Mouse (Mus musculus): Measurements from ENCODE around the gene Tmem81.
"Not testable (repeated sequence)": the region's sequence is repeated elsewhere in the genome, so short reads cannot be mapped to it uniquely, and the experiment has no call there.

Tmem81 gene

DNA sequence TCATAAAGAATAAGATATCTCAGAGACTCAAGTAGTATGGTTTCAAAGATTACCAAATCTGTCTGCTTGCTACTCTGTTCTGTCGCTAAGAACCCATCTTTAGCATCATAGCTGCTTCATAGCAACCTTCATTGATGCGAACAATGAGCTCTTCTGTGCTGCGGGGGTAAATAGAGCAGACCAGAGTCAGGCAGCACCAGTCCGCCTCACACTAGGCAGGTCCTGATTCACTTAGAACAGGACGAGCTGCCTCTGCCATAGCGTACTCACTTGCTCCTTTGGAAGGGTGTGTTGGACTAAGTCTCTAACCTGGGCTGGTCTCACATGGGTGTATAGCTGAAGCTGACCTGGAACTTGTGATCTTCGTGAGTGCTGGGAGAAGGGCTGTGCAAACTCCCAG is at the start of gene Tmem81:
TSS of gene Tmem81 (plus strand) at position 173 of the 400 bp plus-strand sequence.
- no peak for DNase-seq (ENCODE audit: low spot score in 2 of 2)

DNA sequence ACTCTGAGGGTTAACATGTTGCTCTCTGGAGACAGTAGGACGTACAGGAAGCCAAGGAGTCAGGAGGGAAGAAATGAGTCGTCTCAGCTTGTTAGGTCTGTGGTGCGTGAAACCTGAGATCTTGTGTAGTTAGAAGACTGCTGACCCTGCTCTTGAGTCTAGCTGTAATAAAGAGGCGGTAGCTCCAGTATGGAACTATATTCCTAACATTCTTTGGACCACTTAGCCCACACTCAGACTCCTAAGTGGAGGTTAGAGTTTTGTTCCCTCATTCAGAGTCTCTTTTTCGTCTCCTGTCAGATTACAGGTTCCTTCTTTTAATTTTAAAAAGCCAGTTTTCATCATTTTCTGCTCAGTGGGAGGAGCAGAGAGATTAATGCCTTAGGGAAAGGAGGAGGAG is 41.4 kb upstream of the Tmem81 start:
- DNase-seq (ENCODE audit: low spot score in 2 of 2), result no peak

DNA sequence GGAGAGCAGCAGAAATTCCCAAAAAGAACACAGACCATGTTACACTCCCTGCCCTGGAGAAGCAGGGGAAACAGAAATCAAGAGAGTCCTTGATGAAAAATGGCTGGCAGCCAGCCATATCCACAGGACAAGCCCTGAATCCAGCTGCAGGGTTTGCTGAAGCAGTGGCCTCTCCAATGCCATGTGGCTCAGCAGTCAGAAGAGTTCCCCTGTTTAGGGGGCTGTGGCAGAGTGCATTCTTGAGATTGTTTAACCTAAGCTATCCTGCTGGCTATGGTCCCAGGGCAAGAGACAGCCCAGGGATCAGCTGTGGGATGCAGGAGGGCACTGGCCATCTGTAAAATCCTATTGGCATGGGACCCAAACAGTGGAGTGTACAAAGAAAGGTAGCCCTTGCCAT is 37.1 kb upstream of the Tmem81 start:
- DNase-seq (ENCODE audit: low spot score in 2 of 2), result no peak

DNA sequence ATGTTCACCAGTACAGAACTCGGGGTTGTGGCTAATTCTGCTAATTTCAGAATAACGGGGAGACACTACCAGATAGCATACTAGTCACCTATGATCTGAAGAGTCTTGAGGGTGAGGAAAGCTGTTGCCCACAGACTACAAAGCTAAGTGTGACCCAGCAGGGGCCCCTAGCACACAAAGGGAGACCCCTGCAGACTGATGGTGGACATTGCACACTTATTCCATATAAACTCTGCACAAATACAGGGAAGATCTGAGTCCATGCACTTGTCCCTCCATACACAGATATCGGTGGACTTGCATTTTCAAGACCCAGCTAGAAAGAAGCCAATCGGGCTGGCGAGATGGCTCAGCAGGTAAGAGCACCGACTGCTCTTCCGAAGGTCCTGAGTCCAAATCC is 36.5 kb upstream of the Tmem81 start:
- no peak for DNase-seq (ENCODE audit: low spot score in 2 of 2)

DNA sequence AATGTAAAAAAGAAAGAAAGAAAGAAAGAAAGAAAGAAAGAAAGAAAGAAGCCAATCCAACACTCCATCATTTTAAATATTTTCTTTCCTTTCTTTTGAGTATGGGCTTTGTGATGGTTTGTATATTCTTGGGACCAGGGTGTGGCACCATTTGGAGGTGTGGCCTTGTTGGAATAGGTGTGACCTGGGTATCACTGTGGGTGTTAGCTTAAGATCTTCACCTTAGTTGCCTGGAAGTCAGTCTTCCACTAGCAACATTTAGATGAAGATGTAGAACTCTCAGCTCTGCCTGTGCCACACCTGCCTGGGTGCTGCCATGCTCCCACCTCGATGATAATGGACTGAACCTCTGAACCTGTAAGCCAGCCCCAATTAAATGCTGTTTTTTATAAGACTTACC is 36.0 kb upstream of the Tmem81 start:
- DNase-seq (ENCODE audit: low spot score in 2 of 2), result not testable (repeated sequence)

DNA sequence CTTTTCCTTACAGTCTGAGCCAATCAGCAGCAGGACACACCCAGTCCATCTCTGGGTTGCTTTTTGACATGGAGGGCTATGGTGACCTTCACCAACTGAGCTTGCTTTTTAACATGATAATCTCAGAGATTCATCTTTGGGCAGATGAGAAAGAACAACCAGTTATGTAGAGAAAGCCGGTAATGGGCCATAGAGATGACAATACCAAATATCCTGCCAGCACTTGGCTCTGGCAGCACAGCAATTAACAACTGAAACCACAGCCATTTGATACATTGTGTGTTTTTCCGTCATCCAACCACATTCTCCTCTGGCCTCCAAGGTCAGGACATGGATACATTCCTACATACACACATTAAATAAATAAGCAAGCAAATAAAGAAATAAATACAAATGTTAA is 35.0 kb upstream of the Tmem81 start:
- no peak for DNase-seq (ENCODE audit: low spot score in 2 of 2)

DNA sequence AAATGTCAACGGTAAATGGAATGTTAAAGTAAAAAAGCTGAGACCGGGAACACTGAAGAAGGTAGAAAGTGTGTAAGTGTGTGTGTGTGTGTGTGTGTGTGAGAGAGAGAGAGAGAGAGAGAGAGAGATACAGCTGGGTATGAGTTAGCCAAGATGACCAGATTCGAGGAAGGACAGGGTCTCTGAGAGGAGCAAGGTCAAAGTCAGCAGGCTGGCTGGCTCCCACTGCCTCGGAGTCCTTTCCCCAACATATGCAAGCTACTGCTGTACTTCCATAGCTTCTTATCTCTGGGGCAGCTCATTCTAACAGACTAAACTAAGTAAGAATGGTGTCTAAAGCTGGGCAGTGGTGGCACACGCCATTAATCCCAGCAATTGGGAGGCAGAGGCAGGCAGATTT is 34.5 kb upstream of the Tmem81 start:
- no peak for DNase-seq (ENCODE audit: low spot score in 2 of 2)

DNA sequence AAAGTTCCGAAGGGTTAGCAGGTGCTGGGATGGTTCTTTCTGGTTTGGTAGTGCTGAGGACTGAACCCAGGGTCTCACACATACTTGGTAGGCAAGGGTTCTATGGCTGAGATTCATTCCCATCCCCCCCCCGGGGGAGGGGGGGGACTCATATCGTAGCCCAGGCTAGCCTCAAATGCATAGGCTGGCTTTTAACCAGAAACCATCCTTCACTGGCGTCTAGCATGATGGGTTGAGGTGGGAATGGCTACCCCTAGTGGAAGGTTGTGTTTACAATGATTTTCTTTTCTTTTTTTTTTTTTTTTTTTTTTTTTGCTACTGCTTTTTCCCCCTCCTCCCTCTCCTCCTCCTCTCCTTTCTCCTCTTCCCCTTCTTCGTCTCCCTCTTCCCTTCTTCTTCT is 33.5 kb upstream of the Tmem81 start:
- no peak for DNase-seq (ENCODE audit: low spot score in 2 of 2)

DNA sequence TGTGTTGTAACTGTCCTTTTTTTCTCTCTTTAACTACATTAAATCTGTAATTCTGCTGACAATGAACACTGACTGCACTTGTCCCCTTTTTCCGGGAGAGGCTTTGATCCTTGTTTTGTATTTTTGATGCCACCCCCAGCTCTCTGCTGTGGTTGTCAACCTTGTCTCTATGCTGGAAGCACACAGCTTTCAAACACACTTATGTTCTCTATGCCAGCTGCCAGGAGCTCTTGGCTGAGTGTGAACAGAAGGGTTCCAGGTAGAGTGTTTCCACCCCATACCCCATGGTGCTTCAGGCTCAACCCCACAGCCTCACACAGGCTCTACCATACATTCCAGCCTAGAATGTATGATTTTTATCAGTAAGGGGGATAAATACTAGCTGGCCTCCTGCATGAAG is 31.5 kb upstream of the Tmem81 start:
- DNase-seq (ENCODE audit: low spot score in 2 of 2), result no peak

DNA sequence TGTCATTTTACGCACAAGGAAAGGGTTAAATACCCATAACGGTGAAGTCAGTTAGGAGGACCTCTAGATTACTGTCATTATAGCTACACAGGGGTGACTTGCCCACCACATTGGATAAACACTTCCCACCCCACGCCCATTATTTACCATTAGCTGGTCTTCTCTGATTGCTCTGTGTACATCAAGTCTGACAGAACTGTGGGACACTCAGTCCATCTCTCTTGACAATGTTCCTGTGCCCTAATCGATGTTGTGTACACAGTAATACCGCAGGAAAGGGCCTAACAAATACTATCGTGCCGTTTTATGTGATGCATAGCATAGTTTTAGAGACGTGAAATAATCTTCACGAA is 29.5 kb upstream of the Tmem81 start:
- no peak for DNase-seq (ENCODE audit: low spot score in 2 of 2)

DNA sequence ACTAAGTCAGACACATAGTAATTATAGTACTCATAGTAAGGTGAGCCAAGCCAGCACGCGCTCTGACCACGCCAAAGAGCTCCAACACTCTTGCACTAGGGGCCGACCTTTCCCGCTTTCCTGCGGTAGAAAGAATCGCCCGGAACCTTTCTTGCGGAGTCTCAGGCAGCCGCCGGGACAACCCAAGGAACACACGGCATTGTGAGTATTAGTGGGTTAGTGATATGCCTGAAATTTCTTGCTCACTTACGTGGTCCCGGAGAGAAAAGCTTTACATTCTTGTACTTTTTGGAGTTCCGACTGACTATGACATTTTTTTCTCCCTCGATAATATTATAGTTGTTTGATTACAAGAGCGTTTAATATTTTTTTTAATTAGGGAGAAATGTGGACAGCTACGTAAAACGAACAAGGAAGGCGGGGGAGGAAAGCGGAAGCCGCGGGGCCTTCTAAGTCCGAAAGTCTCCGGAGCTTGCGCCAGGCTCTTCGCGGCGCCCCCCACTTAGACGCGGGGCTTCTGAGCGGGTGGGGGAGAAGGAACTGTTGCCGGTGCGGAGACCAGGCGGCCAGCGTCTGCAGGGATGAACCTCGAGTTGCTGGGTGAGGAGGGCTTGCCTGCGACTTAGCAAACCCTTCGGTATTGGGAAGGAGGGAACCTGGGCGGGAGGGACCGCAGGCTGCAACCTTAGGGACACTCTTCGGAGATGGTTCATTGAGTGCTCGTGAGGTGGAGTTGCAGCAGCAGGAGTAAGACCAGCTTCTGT is 28.9 kb upstream of the Tmem81 start, which contains the start of gene Rbbp5:
TSS of gene Rbbp5 (plus strand) at position 438 of the 764 bp plus-strand sequence.
- peak; percentile 63 to 77 for DNase-seq (ENCODE audit: low spot score in 2 of 2)

DNA sequence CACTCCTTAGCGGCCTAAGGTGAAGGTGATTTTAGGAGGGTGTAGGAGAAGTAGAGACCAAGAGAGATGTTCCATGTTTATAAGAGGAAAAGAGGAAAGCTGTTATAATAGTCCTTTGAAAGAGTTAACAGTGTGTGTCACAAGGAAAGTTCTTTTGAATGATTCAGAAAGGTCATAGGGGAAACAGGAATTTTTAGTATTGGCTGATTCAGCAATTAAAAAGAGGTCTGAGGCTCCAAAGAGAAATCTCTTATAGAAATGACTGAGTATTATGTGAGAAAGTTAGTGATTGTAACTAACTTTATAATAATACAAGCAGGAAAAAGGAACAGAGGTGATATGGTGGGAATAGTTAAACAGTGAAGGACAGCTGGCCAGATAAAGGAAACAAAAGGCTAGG is 26.6 kb upstream of the Tmem81 start:
- DNase-seq (ENCODE audit: low spot score in 2 of 2), result no peak

DNA sequence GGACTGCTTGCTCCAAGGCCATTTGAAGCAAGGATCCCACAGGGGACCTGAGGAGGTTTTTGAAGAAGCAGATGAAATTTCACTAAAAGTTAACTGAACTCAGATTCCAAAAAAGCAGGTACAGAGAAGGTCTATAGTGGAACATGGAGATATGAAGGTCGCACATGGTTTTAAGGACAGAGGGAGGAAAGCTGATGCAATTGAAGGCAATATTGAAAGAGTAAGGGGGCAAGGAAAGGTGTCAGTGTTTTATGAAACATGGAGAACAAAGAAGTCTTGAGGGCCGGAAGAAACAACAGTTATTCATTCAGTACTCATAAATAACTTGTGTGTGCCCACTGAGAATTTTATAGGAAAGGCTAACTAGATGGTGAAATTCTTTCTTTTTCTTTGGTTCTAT is 24.4 kb upstream of the Tmem81 start:
- no peak for DNase-seq (ENCODE audit: low spot score in 2 of 2)

DNA sequence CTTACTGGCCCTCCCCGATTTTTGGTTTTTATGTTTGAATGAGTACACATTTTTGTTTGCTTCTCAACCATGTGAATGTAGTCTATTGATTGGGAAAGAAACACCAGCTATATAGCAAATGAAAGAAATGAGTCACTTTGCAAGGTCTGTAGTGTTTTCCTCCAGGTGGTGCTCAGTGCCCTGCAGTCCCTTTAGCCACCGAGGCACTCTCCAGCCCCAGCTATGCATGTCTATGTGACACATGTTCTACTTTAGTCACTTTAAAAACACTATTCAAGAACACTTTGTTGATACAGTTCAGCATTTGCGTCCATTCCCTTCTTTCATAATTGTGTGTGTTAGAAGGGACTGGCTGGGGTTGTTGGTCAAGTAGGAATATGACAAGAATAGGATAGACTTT is 22.8 kb upstream of the Tmem81 start:
- no peak for DNase-seq (ENCODE audit: low spot score in 2 of 2)

DNA sequence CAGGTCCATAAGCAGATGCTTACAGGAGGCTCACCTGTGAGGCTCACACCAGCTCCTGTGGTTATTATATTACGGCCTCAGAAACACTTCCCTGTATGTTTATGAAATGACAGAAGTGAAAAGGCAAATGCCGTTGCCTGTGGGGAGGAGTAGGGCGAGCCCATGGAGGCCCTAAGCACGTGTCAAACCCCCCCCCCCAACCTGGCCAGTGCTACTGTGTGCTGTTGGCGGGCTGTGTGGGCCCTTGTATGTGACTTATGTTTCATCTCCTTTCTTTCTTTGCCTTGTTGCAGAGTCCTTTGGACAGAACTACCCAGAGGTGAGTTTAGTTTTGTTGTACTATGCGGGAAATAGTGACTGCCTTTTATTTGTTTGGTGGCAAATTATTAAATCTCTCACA is 22.3 kb upstream of the Tmem81 start:
- DNase-seq (ENCODE audit: low spot score in 2 of 2), result no peak

DNA sequence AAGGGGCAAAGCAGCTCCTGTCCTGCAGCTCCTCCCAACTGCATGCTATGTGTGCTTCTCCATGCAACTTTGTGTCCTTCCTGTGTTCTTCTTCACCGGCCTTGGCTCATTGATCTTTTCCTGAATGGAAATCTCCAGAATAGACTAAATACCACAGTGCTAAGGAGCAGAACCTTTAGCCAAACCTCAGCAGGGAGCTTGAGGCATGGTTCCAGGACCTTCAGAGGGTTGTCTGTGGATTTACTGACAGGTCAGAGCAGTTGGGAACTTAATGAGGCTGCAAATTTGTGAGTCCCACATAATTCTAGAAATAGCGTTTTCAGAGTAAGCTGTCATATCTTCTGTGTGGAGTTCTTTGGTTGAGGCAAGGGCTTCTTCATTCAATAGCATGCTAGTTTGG is 5.5 kb upstream of the Tmem81 start:
- no peak for DNase-seq (ENCODE audit: low spot score in 2 of 2)

DNA sequence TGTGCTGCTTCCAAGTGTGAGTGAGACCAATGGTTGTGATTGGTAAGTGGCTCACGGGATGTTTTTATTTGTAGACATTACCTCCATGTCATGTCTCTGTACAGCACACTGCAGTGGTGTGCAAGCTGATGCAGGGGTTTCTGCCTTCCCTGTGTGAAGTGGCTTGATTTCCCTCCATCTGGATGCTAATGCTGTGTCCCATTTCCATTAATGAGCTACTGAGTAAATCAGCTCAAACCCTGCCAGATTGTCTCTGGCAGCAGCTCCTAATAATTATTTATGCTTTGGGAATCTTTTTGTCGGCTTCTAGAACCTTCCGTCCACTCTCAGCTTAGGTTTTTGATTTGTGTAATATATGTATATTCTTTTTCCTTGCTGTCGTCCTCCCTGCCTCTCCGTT is 875 bp upstream of the Tmem81 start:
- DNase-seq (ENCODE audit: low spot score in 2 of 2), result no peak

DNA sequence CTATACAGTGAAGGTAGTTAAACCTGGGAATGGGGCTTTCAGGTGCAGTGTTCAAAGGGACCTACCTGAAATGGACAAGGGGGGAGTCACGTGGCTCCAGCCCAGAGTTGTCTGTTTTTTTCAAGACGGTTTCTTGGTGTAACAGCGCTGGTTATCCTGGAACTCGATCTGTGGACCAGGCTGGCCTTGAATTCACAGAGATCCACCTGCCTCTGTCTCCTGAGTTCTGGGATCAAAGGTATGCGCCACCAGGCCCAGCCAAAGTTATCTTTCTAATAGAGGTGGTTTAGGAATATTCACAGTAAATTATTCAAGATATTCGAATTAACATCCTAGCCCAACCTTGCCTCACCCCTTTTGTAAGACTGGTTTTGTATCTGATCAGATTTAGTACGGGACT is 626 bp downstream of the Tmem81 start:
- no peak for DNase-seq (ENCODE audit: low spot score in 2 of 2)

DNA sequence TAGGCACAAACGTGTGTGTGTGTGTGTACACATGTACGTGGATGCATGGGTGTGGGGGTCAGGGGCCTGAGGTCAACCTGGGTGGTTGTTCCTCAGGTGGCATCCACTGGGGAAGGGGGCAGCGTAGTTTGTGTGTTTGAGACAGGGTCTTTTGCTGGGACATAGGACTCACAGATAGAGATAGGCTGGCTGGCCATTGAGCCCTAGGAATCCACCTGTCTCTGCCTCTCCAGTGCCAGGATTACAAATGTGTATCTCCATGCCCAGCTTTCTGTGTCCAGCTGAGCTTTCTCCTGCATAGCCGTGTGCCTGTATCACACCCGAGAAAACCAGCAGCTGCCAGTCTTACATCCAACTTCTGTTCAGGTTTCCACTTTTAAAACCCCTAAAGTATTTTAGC is 3.7 kb downstream of the Tmem81 start:
- no peak for DNase-seq (ENCODE audit: low spot score in 2 of 2)

DNA sequence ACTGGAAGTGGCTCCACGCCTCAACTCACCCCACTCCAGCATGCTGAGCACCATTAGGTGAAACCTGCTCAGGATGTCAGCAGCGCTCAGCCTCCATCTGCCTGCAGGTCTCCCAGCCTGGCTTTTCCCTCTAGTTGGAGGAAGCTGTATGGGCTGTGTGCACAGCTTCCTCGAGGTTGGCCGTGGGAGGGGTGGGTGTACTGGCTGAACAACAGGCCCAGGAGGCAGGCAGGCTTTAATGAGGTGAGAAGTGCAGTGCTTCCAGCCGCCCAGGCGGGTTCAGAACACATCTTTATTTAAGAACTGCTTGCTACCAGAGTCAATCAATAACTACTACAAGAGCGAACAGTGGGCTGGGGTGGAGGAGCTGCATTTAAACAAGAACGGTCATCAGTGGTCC is 5.5 kb downstream of the Tmem81 start:
- DNase-seq (ENCODE audit: low spot score in 2 of 2), result no peak

DNA sequence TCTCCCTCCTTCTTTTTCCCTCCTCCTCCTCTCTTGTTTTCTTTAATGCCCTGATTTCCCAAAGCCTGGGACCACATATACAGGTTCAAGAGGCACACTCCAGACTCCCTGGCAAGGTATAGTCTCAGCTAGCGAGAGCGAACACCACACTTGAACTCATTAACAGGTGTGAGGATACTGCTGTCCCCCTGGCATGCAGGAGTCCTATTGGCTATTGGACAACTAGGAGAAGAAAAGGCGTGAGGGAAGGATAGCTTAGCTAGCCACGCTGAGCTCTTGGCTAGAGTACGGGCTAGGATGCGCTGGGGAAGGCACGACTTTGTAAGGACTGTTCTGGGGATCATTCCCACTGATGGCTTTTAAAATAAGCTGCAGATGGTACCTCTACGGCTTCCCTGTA is 6.1 kb downstream of the Tmem81 start:
- no peak for DNase-seq (ENCODE audit: low spot score in 2 of 2)

DNA sequence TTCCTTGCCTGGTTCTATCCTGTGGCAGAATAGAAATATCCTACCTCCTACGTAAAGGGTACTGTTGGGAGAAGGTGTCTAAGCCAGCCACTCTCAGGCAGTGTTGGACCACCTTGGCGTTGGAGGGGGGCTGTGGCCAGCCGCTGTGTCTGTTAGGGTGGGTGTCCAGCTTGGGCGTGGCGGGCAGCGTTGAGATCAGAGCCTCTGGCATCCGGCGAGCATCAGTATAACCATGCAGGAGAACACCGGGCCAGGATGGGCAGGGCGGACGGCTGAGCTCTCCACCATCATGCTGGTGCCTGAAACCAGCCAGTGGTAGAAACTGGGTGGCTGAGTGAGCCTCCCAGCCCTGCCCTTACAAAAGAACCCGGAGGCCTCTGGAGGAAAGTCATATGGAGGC is 9.3 kb downstream of the Tmem81 start:
- no peak for DNase-seq (ENCODE audit: low spot score in 2 of 2)

DNA sequence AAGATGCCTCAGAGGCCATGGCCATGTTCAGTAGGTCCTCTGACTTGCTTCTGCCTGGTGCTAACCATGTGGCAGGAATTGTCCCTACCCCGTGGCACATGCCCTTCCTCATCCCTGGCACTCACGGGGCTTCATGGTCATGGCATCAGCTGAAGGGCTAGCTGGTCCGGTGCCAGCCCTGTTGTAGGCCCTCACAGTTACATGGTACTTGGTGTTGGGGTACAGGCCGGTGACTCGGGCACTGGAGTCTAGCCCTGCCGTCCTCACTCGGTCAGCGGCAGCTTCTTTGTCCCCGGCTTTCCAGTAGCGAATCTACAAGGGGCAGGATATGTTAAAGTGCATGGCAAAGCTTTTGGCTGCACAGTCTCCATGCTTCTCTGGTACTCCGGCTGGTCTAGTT is 10.7 kb downstream of the Tmem81 start:
- DNase-seq (ENCODE audit: low spot score in 2 of 2), result no peak

DNA sequence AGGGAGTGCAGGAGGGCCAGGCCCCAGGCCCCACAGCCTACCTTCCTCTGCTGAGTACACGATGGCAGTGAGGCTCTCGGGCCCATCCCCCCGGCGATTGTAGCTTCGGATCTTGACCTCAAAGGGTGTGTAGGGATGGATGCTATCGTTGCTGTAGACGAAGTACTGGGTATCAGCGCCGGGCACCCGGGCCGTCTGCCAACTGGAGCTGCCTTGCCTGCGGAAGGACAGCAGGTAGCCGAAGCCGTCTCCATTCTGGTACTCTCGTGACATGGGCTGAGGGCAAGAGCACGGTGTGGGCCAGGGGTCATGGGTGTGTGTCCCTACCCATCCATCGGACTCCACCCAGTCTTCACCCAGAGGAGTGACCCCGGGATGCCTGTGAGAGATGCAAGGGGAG is 12.6 kb downstream of the Tmem81 start:
- no peak for DNase-seq (ENCODE audit: low spot score in 2 of 2)

Measured in right cerebral cortex, postnatal 36 days (tissue).